Mouse (Mus musculus) NIH3T3 (cell line): Measurements from ENCODE around the gene Hoxd10.

Experiments used
- DNase-seq: peaks from one replicate; pipeline ENCODE4 v3.0.0-alpha.2; 2012; ENCODE audit warnings: low read depth

The Hoxd10 gene

DNA sequence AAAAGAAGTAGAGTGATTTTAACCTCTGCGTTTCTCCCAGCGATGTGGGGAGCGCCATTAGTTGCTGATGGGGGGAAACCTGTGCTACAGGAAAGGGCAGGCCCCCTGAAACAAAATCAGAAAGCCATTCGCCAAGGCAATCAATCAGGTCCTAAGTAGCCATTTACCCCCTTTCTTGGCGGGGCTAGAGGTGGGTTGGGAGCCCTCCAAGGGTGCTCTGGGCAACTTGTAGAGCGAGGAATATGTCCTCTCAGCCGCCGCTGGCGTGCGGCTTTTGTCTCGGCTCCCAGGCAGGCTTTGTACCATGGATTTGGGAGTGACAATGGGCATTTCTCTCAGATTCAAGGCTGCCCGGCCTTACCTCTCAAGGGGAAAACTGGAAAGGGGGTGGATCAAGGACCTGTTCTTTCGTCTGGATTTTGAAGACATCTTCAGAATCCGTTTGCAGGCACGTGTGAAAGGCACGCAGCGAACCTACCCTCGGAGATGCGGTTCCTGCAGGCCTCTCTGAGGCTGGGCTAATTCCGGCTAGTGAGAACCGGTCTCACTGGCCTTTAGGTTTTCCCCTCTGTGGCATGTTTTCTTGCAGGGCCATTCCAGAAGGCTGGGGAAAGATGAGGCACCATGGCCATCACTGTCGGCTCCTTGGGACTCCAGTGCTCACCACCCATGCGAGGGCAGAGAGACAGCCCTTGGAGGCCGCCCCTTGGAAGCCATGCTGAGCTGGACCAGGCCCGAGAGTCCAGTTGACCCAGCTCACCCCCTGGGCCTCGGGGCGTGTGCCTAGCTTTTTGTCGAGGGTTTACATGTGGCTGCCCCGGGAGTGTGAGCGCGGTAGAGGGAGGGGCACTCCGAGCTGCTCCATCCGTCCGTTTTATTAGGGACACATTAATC lies 5.0 kb downstream of the Hoxd10 start:
- no peak for DNase-seq

DNA sequence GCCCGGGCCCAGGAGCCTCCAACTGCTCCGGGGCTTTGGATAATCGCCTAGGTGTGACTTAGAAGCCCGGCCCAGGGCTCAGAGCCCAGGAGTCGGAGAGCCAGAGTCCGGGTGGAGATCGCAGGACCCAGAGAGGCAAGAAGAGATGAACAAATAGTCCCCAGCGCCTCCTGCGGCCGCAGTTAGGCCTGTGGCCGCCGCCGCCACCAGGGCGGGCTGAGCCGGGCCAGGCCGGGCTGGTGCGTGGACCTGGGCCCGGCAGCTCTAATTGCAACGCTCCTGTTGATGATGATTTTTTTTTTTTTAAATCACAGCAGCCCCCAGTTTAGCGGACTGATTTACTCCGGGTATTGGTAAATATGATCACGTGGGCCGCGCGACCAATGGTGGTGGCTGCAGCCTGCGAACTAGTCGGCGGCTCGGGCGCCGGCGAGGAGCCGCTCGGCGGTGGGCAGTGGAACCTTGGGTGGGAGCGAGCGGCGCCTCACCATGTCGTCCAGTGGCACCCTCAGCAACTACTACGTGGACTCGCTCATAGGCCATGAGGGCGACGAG lies 5.9 kb downstream of the Hoxd10 start, which contains the start of gene Hoxd9:
Gene Hoxd9, plus strand, starts transcription at position 161 of the 555 bp plus-strand sequence.
- peak; percentile 88 for DNase-seq

DNA sequence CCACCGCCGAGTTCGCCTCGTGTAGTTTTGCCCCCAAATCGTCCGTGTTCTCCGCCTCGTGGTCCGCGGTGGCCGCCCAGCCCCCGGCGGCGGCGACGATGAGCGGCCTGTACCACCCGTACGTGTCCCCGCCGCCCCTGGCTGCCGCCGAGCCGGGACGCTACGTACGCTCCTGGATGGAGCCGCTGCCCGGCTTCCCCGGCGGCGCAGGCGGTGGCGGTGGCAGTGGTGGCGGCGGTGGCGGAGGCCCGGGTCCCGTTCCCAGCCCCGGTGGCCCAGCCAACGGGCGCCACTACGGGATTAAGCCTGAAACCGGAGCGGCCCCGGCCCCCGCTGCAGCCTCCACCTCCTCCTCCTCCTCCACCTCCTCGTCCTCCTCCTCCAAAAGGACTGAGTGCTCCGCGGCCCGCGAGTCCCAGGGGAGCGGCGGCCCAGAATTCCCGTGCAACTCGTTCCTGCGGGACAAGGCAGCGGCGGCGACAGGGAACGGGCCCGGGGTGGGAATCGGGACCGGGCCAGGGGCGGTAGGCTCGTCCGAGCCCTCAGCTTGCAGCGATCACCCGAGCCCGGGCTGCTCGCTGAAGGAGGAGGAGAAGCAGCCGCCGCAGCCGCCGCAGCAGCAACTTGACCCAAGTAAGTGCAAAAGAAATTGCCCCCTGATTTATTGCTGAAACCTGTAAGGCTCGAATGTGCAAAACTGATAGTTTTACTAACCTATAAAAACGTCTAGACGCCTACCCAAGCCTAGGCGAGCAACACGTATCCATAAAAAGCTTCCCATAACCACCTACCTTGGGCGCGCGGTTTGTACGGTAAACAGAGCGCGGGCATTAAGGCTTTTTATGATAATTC lies 6.7 kb downstream of the Hoxd10 start:
- peak; percentile 61 for DNase-seq

DNA sequence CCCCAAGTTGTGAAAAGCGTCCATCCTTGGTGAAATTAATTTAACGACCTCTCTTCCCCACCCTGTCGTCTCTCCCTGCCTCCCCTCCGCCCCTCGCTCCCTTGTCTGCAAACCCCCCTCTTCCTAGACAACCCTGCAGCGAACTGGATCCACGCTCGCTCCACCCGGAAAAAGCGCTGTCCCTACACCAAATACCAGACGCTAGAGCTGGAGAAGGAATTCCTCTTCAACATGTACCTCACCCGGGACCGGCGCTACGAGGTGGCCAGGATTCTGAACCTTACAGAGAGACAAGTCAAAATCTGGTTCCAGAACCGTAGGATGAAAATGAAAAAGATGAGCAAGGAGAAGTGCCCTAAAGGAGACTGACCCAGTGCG lies 7.3 kb downstream of the Hoxd10 start:
- DNase-seq: no peak

DNA sequence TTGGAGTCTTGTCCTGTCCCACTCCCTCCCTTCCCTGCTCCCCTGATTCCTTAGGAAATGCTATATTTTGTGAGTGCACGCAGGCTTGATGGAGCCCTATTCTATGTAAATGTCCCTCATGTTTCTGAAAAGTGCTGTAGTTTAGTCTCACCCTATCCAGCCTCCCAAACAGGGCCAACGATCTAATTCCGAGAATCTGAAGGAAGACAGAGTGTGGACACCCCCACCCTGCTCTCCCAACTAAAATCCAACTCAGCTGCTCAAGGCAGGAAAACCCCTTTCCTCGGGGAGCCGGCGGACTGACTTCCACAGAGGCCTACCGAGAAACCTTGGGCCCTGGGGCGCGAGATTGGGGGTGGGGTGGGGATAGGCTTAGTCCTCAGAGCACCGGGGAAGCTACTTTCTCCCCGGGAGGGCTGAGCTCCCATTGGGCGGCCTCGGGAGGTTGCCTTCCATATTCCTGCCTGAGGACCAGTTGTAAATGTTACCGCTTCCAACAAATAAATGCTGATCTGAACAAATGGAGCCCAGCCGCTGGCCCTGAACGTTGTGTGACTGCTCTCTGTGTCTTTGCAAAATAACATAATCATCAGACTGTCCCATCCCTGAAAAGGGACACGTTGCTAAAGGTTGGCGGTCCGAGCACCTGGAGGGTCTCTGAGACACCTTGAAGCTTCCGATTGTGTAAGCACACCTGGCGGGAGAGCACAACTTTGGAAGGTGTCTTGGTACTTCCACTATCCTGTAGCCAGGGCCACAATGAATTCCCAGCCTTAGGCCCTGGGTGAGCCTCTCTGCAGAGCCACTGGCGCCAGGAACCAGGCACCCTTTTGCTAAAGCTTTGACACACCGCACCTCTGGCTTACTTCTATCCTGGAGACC lies 8.2 kb downstream of the Hoxd10 start:
- no peak for DNase-seq

DNA sequence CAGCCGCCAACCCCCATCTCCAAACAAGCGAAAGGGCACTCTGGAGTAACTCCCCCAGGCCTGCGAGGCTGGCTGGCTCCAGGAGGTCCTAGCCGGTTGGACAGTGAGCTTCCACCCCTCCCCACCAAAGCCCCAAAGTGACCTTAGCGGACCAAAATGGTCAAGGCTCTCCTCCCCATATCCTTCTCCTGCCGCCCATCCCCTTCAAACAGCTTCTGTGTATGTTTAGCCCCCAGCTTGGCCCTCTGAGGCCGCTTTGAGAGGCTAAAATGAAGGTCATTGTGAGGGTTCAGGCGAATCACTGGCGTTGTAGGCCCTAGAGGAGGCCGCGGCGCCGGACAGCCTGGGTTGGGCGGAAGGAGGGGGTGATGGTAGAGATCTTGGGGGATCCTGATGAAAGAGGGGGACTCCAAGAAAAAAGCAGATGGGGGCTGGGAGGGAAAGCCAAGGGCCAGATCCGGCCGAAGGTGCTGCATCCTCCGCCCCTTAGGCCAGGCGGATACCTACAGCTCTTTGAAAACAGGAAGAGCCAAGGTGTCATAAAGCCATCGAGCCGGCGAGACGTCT lies 8.9 kb downstream of the Hoxd10 start:
- DNase-seq: no peak

DNA sequence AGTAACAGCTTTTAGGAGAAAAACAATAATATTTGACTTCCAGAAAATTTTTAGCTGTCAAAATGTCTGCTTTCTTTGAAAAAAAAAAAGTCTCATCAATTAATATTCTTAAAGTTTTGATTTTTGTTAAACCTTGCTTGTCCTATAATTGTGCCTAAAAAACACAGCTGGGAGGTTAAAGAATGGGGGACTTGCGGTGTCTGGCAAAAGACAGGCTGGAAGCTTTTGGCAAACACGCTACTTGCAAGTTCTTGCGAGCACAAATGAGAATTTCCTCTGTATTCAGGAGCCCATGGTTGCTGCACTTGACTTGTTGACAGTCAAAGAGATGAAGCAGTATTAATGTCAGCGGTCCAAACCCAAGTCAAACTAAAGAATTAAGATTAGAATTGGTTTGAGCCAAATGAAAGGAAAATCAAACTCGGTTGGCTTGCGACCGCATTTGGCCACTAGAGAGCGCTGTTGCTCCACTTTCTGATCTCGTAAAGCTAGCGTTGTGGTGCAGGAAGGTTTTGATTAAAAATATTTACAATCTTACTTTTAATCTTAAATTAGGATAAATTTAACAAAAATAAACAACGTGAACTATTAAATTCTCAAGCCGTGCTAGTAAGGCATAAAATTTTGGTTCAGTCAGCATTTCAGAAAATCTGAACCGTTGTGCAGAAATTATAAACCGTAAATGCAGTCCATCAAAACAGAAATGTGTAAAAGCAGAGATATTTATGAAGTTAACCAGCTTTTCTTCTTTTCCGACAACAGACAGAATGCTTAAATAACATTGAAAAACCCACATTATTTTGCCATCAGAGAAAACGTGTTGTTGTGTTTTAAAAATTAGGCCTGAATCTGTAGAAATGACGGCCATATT lies 10.5 kb downstream of the Hoxd10 start:
- DNase-seq: peak; percentile 89

DNA sequence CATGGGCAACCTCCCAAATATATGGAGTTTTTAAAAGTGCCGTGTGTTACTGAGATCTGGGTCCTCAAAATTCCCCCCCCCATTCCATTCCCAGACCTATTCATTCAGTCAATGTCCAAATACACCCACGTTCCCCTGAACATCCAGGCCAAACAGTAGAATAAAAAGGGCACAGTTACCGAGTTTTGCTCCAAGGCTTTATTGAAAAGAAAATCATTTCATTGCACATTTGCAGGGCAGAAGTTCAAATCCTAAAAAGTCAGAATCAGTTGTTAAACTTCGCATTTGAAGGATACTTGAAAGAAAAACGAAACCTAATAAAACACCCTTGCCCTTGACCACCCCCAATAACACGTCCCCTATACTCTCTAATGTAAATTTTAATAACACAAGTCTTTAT lies 11.1 kb downstream of the Hoxd10 start:
- no peak for DNase-seq

DNA sequence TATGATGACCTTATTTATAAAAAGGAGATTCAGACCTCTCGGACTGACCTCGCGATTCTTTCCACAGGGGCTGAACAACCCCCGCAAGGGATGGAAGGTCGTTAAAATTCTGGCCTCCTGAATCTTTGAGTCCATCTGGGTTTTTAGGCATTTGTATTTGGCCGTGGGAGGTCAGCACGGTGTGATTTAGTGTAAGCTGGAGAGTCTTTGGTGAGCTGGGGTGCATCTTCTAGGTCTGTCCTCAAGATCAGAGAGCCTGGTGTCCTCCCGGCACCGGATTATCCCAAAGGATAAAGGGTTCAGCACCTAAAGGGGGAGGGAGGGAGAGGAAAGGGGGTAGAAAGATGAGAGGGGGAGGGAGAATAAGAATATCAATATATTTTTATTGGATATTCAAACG lies 11.6 kb downstream of the Hoxd10 start:
- no peak for DNase-seq

DNA sequence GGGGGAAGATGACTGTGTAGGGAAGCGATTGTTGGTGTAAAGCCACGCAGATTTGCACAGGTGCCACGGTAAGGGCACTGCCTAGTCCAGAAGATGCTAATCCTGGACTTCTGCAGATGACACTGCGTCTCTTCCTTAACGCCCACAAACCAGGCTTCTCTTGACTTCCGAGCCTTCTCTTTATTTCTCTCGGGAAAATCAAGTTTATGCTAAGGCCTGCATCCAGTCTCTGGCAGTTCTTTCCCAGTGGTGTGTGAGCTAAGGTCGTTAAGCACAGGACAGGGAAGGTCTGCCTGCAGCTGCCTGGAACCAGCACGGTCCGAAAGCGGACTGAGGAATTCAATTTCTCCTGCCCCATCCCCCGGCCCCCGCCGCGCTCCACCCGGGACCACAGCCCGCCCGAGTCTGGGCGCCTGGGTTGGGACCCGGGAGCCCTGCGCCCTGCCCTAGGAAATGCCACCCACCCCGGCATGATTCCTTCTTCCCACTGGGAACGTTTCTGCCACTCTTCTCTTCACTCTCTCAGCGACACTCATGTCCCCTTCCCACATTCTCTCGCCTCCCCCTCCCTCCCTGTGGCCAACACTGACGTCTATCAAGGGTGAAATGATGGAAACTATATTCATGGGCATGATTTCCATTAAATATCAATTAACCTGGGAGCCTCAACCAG lies 12.1 kb downstream of the Hoxd10 start:
- no peak for DNase-seq

DNA sequence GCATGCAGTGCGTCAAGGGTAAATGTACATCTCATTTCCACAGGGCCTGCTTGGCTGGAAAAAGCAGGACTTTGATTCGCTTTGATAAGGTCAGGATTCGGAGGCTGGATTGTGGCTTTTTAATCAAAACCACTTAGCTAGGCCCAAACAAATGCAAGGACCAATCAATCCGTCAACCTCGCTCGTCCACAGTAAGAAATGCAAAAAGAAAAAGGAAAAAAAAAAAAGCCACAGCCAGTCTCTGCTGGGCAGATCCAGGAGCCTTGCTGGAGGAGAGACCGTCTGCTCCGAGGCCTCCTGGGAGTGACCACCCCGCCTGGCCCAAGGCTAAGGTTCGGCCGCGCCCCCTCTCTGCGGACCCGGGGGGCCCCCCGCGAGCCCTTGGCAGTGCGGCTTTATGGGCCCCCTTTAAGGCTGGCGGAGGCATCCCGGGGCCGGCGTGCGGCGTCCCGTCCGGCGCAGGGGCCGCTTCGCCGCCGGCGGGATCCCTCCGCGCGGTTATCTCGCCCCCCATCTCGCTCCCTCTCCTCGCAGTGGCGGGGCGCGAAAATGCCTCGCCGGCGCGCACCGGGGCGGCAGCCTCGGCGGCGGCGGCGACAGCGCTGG lies 12.8 kb downstream of the Hoxd10 start, which contains the start of gene Hoxd8:
Gene Hoxd8, plus strand, starts transcription at position 223 of the 606 bp plus-strand sequence.
- DNase-seq: peak; percentile 94

DNA sequence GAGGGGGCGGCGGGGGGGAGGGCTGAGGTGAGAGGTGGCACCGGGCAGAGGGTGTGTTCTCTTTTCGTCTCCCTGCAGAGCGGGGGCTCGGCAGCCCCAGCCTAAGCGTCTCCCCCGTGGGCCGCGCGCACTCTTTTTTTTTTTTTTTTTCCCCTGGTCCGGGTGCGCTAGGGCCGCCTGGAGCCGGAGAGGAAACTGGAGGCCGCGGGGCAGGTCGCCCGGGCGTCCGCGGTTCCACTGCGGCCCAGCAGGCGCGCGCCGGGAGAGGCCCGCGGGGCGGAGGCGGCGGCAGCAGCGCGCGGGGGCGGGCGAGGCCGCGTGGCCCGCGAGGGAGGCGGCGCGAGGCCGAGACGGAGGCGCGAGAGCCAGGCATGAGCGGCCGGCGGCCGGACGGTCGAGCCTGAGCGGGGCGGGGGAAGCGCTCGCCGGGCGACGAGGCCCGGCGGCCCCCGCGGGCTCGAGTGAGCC lies 13.3 kb downstream of the Hoxd10 start:
- DNase-seq: peak; percentile 77

DNA sequence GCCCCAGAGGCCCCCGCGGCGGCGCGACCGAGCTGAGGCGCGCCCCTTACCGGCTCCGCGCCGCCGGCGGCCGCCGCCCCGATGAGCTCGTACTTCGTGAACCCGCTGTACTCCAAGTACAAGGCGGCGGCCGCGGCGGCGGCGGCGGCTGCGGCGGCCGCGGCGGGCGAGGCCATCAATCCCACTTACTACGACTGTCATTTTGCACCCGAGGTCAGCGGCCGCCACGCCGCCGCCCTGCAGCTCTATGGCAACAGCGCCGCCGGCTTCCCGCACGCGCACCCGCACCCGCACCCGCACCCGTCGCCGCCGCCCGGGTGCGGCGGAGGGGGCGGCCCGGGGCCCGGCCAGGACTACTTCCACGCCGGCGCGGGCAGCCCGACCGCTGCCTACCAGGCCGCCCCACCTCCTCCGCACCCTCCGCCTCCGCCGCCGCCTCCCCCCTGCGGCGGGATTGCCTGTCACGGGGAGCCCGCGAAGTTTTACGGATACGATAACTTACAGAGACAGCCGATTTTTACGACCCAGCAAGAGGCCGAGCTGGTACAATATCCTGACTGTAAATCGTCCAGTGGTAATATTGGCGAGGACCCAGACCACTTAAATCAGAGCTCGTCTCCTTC lies 13.9 kb downstream of the Hoxd10 start:
- DNase-seq: peak; percentile 89

DNA sequence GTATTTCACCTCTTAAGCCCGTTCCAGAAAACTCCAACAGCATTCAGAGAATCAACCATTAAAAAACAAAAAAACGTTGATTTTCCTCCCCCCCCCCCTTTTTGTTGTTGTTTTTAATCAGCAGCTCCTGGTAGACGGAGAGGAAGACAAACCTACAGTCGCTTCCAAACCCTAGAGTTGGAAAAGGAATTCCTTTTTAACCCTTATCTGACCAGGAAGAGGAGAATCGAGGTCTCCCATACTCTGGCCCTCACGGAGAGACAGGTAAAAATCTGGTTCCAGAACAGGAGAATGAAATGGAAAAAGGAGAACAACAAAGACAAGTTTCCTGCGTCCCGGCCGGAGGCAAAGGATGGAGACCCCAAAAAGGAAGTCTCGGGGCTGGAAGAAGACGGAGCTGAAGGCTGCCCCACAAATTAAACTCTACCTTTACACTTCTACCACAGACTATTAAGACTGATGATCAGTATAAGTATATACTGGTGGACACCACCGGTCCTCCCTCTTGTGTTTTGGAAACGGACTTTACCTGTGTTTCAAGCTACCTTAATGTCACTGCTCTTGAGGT lies 14.8 kb downstream of the Hoxd10 start:
- no peak for DNase-seq

DNA sequence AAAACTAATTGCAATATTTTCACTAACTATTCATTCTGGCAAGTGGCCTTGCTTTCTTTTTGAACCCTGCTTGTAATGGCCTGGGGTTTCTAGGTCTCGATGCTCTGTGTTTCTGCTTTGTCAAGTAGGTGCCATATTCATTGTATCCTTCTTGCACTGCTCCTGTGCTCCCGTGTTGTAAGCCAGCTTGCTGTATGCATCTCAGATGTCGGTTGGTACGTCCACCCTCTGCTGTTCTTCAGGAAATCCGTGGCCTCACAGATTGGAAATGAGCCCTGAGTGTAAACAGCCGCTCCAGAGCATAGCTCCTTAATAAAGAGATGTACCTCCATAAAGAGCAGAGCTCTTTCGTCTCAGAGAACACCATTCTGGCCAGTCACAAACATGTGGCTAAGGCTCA lies 15.9 kb downstream of the Hoxd10 start:
- no peak for DNase-seq

DNA sequence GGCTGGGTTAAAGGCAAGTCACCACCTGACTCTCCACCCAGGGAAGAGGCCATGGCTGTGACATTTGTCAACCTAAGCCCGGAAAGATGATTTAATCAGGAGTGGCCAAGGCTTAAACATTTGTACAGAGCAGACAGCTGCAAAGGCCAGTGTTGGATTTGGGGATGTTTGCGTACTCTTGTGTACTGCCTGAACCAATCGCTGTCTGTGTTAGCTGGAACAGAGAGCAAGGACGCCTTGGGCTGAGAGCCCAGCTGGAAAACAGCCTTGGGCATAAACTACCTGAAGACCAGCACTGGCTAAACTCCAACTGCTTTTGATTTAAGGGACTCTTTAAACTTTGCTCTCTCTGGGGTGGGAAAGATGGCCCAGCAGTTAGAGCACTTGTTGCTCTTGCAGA lies 17.0 kb downstream of the Hoxd10 start:
- DNase-seq: peak; percentile 33

DNA sequence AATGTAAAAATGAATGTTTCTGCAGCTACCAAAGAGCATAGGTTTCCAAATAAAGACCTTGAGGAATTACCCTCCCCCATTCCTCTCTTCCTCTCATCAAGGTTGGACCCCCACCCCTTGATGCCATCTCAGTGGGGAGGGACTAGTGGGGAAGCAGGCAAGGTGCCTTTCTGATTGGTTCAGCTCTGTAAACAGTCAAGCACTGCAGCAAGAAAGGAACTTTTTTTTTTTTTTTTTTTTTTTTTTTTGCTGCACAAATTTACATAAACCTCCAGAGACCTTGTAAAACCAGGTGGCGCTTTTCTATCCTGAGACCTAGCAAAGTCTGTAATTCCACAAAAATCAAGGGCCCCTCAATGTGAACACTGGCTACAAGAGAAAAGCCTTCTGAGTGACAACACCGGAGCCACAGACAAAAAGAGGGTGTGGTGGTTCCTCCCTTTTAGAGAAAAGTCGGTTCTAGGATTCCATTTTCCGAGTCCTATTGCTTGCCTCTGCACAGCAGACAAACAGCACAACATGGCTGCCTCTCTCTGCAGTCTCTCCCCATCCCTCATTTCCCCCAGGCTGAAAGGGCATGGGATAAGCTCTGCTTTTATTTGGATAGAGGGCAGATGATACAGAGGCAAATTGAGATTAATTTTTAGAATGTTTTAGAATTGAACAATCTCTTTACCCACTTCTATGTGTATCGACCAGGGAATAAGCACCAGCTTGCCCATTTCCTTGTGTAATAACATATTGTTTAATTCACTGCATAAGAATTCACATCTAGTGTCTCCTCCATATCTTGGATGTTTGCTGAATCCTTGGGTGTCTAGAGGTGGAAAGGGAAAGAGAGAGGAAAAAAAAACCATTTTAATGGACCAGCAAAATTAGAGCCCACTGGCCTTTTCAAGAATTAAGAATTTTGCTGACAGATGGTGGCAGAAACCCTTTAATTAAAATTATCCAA lies 18.0 kb downstream of the Hoxd10 start:
- no peak for DNase-seq
